Mouse (Mus musculus) heart, postnatal 4 days (tissue): ENCODE measurements around the gene Rasl11a. TPM values are rescaled to one million over a fixed set of nuclear protein-coding genes. Genes with fewer than 3 reads are reported as not detected.
A peak's percentile ranks its signal among the peaks of the same experiment; 100 is the strongest.
"Not testable (repeated sequence)": the region's sequence is repeated elsewhere in the genome, so short reads cannot be mapped to it uniquely, and the experiment has no call there.

ENCODE experiments used
- DNase-seq: peaks from one replicate; pipeline ENCODE4 v3.0.0; 2021
- total RNA-seq, 2 experiments: library from RNA; stranded (reverse); gene quantifications; 2 replicates each; pipeline ENCODE4 v1.2.3; 2021

Gene Rasl11a
- total RNA-seq, 2 experiments from 2014 or later, result 6.0 to 6.6 TPM

- DNase-seq, result no peak
Measured at GRCm38 (mm10) chr5:146893478-146894182, 48.8 kb downstream of the Rasl11a start.

GRCm38 (mm10) chr5:146895667-146896066, 50.8 kb downstream of the Rasl11a start:
- not testable (repeated sequence) for DNase-seq

- DNase-seq, result peak; percentile 10
Measured at GRCm38 (mm10) chr5:146896973-146897372, 52.1 kb downstream of the Rasl11a start.

Other genes with a start within 250 kb of the Rasl11a start
- gene Usp12, start 50.1 kb upstream of the Rasl11a start, total RNA-seq, result 10 to 100 TPM; 18.5 to 20.5 TPM
- gene Rpl21, start 12.2 kb upstream of the Rasl11a start, total RNA-seq, result 100 to 1,000 TPM; 187 to 214 TPM
- 10 to 100 TPM; 29.2 to 29.5 TPM for gene Gtf3a, start 103.6 kb downstream of the Rasl11a start, total RNA-seq
- gene Mtif3, start 118.7 kb downstream of the Rasl11a start, total RNA-seq, result 10 to 100 TPM; 13.3 to 15.7 TPM
- gene Lnx2, start 231.5 kb downstream of the Rasl11a start, total RNA-seq, result 10 to 100 TPM; 16.5 to 16.6 TPM
- 10 to 100 TPM; 78.1 to 81.6 TPM for gene Polr1d, start 232.0 kb downstream of the Rasl11a start, total RNA-seq